Mouse (Mus musculus): ENCODE data around the gene Haao.
A peak's percentile ranks its signal among the peaks of the same experiment; 100 is the strongest.

Haao gene

GRCm38 (mm10) chr17:83847815-83848214 lies at the start of gene Haao:
Gene Haao (minus strand): TSS chr17:83847963.
- no peak for DNase-seq

GRCm38 (mm10) chr17:83897361-83897799 lies 49.6 kb upstream of the Haao start:
- no peak for DNase-seq

GRCm38 (mm10) chr17:83896723-83897122 lies 49.0 kb upstream of the Haao start:
- peak; percentile 61 to 66 for DNase-seq

GRCm38 (mm10) chr17:83895321-83895770 lies 47.6 kb upstream of the Haao start:
- DNase-seq: no peak

DNA sequence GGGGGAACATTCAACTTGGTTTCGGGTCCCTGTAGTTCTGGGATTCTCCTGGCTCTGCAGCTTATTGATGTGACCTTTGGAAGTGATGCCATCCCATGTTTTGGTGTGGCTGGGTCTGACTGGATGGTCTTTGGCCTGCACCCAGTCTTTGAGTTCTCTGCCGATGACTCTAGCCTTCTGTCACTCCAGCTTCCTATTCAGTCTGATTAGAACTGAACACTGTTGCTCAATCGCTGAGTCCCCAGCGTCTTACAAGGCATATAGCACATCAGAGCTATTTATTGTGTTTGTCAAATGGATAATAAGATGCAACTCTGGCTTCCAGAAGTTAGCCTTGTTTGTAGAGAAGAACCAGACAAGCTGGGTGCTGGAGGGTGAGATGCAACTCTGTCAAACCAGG lies 45.4 kb upstream of the Haao start:
- no peak for DNase-seq

GRCm38 (mm10) chr17:83891864-83892263 lies 44.1 kb upstream of the Haao start:
- no peak for DNase-seq

DNA sequence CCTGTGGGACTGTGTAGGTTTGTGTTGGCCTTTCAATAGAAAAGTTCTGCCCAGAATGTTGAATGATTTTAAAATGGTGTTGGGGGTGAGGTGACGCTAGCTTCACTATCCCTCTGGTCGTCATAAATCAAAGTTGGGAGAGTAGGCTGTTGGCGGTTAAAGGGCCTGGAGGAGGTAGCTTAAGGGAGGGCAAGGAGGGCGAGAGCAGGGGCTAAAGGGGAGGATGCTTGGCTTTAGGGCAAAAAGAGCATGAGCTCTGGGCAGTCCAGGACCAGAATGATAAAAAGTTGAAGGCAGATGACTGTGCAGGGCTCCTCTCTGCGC lies 42.6 kb upstream of the Haao start:
- no peak for DNase-seq

DNA sequence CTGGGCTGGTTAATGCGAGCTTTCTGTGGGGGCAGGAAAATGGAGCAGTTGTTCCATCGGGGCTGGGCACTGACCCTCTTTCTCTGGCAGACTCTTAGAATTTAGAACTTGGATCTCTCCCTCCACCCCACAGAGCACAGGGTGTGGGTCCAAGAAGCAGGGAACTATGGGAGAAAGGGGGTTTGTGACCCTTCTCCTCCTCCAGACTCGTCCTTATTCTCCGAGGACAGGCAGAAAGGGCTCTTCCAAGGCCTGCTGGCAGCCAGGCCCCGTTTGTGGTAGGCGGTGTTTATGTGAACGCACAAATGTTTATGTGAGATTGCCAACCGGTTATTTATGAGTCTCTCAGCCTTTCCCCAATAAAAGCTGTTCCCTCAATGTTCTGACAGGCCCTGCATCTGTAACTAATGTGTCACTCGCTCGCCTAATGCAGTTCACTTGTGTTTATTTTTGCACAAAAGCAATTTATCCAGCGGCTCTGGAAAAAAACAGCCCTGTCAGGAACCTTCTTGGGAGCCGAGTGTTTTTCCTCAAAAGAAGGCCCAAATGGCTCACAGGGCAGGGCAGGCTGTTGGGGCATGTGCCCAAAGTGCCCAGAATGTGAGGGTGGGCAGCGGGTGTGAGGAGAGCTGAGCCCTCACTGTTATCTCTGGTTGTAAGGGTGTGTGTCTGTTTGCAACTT lies 42.1 kb upstream of the Haao start:
- DNase-seq: peak; percentile 60 to 62

GRCm38 (mm10) chr17:83889329-83889690 lies 41.5 kb upstream of the Haao start:
- DNase-seq: no peak

DNA sequence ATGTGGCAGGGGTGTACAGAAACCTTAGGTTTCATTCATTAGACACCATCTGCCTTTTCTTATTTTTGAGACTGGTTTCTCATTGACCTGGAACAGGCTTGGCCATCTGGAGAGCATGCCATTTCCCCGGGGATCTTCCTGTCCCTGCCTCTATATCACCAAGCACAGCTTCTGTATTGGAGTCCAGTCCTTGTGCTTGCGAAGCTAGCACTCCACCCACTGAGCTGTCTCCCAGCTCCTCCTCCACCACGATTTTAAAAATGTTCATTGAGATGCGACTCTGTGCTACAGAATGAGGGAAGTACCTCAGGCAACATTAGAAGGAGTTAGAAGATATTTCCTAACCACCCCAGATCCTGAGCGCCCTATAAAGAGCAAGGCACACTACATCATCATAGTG lies 39.5 kb upstream of the Haao start:
- no peak for DNase-seq

- no peak for DNase-seq
Measured at GRCm38 (mm10) chr17:83886395-83886794, 38.6 kb upstream of the Haao start.

GRCm38 (mm10) chr17:83885750-83886149 lies 38.0 kb upstream of the Haao start:
- no peak for DNase-seq

GRCm38 (mm10) chr17:83885021-83885582 lies 37.3 kb upstream of the Haao start:
- no peak for DNase-seq

DNA sequence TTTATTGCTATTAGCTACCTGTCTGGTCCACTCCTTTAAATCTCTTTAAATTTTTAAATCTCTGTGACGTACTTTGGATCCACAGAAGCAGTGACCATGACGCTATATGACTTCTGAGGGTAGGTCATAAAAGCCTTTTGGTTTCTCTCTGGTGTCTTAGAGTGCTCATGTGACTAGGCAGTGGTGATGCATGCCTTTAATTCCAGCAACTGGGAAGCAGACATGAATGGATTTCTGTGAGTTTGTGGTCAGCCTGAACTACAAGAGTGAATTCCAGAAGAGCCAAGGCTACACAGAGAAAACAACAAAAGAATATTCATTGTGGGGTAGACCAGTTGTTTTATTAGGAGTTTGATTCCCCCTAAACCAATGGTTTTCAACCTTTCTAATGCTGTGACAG lies 35.0 kb upstream of the Haao start:
- no peak for DNase-seq

- DNase-seq: no peak
Measured at GRCm38 (mm10) chr17:83881071-83881470, 33.3 kb upstream of the Haao start.

GRCm38 (mm10) chr17:83880174-83880710 lies 32.5 kb upstream of the Haao start:
- no peak for DNase-seq

DNA sequence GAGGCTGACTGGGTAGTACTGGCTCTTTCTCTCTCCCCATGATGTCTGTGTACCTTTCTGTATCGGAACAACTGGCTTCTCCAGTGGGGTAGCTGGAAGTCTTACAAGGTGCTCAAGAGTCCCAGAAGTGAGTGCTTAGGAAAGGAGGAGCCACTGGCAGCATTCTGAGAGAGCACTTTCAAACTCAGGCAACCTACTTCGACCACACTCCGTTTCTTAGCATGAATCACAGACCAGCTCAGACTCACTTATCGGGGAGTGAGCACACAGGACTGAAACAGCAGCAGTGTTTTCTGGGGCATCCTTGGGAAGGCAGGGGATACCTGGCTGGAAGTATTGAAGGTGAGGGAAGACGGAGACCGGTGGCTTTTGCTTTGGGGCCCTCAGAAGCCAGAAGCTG lies 31.9 kb upstream of the Haao start:
- no peak for DNase-seq

GRCm38 (mm10) chr17:83874610-83875009 lies 26.8 kb upstream of the Haao start:
- DNase-seq: no peak

DNA sequence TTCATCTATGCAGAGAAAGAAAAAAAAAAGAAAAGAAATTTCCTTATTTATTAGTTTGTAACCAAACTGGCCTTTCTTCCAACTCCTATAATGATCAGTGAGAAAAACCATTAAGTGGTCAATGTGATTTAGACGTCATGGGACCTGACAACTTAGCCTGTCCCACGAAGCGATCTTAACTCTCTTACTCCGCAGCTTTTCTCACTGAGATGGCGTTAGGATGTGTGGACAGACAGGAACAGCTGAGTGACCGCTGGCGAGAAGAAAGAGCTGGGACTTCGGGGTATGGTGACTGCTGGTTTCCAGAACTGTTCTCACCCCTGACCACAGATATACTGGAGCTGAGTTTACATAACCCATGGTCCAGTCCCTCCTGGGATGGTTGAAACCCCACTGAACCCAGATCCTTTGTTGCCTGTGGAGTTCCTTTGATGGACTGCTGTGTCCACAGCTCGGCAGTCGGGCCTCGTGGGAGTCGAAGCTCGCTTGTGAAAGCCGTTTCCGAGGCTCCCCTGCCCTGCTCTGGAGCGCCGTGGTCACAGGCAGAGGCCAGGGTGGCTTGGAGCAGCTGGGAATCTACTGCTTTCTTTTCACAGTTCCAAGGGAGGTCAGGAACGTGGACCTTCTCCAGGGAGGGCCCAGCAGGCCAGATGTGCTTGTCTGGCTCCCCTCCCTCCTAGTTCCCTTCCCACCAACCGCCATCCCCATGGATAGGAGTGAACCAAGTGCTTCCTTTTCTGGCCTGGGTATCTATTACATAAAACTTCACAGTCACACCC lies 25.8 kb upstream of the Haao start:
- no peak for DNase-seq

- DNase-seq: peak; percentile 88 to 89
Measured at GRCm38 (mm10) chr17:83872806-83873348, 25.1 kb upstream of the Haao start.

GRCm38 (mm10) chr17:83871354-83871753 lies 23.6 kb upstream of the Haao start:
- no peak for DNase-seq

DNA sequence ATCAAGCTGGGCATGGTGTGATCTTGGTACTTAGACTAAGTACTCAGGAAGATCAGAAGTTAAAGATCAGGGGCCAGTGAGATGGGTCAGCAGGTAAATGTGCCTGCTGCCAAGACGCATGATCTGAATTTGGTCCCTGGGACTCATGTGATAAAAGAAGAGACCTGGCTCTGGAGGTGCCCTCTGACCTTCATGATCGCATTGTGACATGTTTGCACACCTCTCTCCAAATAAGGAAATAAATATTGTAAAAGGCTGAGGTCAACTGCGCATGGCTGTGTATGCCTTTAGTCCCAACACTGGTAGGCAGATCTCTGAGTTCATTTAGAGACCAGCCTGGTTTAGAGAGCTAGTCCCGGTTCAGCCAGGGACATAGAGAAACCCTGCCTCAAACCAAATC lies 22.6 kb upstream of the Haao start:
- no peak for DNase-seq

DNA sequence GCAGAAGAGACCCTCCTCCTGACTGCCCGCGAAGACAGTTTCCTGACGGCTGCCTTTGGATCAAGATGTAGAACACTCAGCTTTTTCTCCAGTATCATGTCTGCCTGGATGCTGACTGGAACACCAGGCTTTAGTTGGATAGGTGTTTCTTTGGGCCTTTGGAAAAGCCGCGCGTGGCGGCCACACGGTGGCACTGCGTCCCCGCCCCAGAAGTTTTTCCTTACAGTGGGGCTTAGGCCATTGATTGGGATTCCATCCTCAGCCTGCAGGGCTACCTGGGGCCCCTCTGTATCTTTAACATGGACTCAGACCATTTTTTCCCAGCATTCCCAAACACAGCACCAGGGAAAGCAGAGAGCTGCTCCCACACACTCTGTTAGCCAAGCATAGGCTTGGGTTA lies 18.8 kb upstream of the Haao start:
- DNase-seq: peak; percentile 63 to 69

GRCm38 (mm10) chr17:83865366-83865765 lies 17.6 kb upstream of the Haao start:
- no peak for DNase-seq
